Mouse (Mus musculus) E14TG2a.4 (cell line): ENCODE results near the gene Gm17409.

Experiments
- CTCF ChIP-seq: conservative IDR thresholded peaks from 2 replicates; pipeline ENCODE4 v1.5.1; 2014; ENCODE audit warnings: low read length
- POU5F1 ChIP-seq: IDR thresholded peaks from 2 replicates; pipeline ENCODE4 v1.6.1; 2014; ENCODE audit warnings: low read length, borderline replicate concordance

DNA sequence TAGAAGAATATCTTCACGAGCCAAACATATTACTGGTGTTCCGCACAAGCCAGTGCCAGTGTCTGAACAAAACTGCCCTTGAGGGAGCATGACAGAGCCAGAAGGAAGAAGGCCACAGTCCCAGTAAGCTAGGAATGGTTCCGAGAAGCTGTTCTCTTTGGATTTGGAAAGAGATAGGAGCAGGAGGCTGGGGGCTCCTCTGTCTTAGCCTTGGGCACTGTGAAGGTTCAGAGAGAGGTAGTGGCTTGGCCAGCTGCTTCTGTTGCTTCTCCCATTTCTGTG lies 17.3 kb downstream of the Gm17409 start:
- TF ChIP-seq CTCF = no peak
- no peak for TF ChIP-seq POU5F1
